Mouse (Mus musculus): ENCODE results near the gene Ccdc185. TPM values are rescaled to one million over a fixed set of nuclear protein-coding genes. Genes with fewer than 3 reads are reported as not detected.

Gene Ccdc185
- polyA plus RNA-seq (2012; ENCODE audit: low replicate concordance), result not detected in 2 replicates

DNA sequence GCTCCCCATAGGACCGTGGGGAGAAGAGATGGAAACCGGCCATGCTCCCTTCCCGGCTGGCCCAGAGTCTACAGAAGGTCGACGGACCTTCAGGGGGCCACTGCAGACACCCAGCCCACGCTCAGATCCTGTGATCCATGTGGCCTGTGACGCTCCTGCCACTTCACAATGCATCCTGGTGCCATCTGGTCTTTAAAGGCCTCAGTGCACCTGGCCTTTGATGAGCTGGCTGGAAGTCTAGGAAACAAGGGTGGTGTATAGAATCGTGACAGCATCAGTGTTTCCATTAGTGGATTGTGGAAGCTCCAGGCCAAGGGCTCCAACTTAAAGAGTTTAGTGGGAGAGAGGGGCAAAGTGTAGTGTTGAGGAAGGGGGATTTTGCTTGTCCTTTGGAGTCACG is at the start of gene Ccdc185:
Gene Ccdc185, minus strand, starts transcription at position 101 of the 400 bp plus-strand sequence.

DNA sequence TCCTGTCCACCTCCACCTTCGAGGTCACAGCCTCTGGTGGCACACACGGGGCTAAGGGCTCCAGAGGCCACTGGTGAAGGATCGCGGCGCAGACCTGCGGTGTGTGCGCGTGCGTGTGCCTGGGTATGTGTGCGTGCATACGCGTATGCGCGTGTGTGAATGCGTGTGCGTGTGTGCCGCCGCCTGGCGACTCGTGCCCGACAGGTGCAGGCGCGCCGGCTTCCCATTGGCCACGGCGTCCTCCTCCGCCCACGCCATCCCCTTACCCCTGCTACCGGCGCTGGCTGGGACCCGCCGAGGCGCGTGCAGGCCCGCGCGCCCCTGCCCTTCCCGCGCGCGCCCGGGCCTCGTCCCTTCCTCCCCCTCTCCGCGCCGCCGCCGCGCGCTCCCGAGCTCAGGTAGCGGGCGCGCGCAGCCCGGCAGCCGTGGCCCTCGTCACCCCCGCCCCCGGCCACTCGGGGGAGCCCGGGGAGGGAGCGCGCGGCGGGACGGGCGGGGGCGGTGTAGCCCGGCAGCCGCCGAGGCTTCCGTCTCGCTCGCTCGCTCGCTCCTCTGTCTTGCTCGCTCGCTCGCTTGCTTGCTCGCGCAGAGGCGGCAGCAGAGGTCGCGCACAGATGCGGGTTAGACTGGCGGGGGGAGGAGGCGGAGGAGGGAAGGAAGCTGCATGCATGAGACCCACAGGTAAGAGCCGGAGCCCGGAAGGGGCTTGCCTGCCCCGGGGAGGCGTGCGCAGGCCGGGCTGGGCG is 14.9 kb upstream of the Ccdc185 start, which contains the start of gene Susd4:
Gene Susd4, plus strand, starts transcription at position 145 of the 746 bp plus-strand sequence.

Other genes with a start within 250 kb of the Ccdc185 start
- 18.9 and 43.8 TPM in 2 replicates for gene Capn2, start 231.6 kb downstream of the Ccdc185 start, polyA plus RNA-seq (2012; ENCODE audit: low replicate concordance)
- not detected in 2 replicates for gene Capn8, start 184.2 kb downstream of the Ccdc185 start, polyA plus RNA-seq (2012; ENCODE audit: low replicate concordance)
- gene Susd4, start 14.7 kb upstream of the Ccdc185 start, polyA plus RNA-seq (2012; ENCODE audit: low replicate concordance), result 0.19 and 1.0 TPM in 2 replicates
- gene Tlr5, start 205.6 kb upstream of the Ccdc185 start, polyA plus RNA-seq (2012; ENCODE audit: low replicate concordance), result 0.09 and 0.22 TPM in 2 replicates

Data from hematopoietic multipotent progenitor cell, adult 10-12 weeks (in vitro differentiated cells).